Mouse (Mus musculus) adrenal gland, postnatal 14 days (tissue): Measurements from ENCODE around the gene Arid3a. TPM values are rescaled to one million over a fixed set of nuclear protein-coding genes. Genes with fewer than 3 reads are reported as not detected.

ENCODE experiments used
- DNase-seq: peaks from one replicate; pipeline ENCODE4 v3.0.0; 2021; ENCODE audit warnings: mixed read lengths
- long read RNA-seq, 2 experiments: library from polyadenylated mRNA; stranded (forward); transcript quantifications; one replicate each; pipeline ENCODE4 v2.0.0; 2021
- total RNA-seq: library from RNA; stranded (reverse); gene quantifications from 2 replicates; pipeline ENCODE4 v1.2.3, GENCODE M21; 2021

Gene Arid3a
- 5.9 and 6.9 TPM in 2 replicates for total RNA-seq
- long read RNA-seq, experiment 1, full-length matches to known transcripts, result 1 of 5 reads
- long read RNA-seq, experiment 1, partial matches to known transcripts, result 1 of 5 reads
- long read RNA-seq, experiment 1, other reads (novel, unspliced or antisense), result 3 of 5 reads
- long read RNA-seq, experiment 2, partial matches to known transcripts, result 0 of 1 reads
- long read RNA-seq, experiment 2, other reads (novel, unspliced or antisense), result 1 of 1 reads

DNA sequence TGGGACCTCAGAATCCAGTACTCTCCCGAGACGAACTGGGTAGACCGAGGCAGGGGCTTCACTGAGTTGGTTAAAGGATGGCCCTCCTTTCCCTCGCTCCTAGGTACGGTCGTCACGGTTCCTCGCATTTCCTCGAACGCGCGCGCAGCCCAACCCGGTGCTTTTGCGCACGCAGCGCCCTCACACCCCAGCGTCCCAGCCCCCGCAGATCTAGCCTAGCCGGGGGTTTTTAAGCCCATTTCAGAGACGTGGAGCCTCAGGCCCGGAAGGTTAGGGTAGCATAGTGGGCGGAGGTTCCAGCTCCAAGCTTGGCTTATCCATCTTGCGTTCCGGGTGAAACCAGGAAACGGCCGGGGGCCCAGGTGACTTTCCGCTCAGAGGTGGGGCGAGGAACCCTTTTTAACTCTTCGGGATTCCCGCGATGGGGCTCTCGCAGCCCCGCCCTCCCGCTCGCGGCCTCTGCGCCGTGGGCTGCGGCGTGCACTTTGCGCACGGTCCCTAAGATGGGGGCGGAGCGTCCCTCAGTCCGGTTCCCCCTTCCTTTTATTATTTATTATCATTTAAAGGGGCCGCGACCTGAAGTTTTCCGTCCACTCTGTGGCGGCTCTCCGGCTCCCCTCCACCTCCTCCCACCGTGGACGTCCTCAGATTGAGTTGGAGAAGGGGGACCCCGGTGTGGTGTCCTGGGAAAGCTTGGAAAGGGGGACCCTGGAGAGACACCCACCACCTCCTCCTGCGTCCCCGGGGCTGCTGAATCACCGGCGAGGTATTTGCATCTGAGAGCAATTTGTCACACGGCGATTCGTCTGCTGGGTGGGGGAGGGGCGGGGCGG, at the start of gene Arid3a:
TSS of gene Arid3a (plus strand) at position 553 of the 833 bp plus-strand sequence.
- peak; percentile 92 for DNase-seq

DNA sequence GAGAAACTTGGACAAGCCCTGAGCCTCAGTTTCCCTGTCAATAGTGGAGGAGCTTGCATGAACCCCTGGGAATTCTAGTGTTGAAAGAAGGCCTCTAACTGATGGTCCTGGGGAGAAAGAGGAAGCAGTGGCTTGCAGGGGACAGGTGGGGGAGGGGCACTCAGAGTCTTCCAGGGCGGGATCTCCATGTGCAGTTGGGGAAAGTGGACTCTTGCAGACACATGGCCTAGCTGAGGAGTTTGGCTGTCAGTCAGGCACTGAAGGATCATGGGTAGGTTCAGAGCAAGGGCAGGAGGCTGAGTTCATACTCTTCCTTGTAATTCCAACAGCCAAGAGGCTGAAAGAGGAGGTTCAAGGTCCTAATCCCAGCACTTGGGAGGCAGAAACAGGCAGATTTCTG, 49.7 kb upstream of the Arid3a start:
- no peak for DNase-seq

DNA sequence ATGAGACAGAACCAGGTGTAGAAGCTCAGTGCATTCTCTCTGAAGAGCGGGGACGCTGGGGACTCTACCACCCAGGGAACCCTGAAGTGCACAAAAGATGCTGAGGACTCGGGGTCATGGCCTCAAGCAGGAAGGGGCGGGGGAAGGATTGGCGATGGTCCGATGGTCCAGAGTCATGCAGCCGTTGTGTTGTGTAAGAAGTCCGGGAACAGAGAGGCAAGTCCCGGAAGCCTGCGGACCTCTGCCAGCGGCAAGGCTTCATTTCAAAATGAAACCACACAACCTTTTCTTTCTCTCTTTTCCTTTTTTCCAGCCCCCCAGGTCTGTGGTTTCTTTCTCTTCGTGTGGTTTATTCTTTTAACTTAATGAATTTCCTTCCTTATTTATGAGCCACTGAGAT, 49.1 kb upstream of the Arid3a start:
- peak; percentile 69 for DNase-seq

DNA sequence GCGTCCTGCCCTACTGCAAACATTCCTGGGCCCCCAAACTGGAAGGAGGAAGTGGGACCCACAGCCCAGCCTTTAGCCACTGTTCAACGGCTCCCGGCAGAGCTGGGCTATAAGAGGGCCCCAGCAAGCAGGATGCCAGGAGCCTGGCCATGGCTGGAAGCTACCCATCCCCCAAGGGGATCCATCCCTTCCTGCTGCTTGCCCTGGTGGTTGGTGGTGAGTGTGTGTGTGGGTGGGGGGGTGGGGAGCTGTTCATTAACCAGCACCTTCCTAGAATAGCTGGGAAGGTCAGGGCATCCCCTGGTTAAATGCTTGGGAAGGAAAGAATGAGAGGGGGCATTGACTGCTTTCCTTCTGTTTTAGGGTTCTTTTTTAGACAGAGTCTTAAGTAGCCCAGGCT, 47.3 kb upstream of the Arid3a start:
- no peak for DNase-seq

DNA sequence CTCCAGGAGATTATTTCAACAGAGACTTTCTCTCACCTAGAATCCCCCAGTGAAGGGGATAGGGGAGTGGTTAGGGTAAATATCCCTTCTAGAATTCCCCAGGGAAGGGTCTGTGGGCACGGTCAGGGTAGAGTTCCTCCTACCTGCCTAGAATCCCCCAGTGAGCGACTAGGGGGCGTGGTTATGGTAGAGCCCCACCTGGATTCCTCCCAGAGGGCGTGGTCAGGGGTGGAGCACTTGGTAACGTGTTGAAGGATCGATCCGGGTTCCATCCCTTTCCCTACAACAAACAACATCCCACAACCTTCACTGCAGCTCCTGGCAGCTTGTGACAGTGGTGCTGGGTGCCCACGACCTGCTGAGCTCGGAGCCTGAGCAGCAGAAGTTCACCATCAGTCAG, 46.1 kb upstream of the Arid3a start:
- no peak for DNase-seq

DNA sequence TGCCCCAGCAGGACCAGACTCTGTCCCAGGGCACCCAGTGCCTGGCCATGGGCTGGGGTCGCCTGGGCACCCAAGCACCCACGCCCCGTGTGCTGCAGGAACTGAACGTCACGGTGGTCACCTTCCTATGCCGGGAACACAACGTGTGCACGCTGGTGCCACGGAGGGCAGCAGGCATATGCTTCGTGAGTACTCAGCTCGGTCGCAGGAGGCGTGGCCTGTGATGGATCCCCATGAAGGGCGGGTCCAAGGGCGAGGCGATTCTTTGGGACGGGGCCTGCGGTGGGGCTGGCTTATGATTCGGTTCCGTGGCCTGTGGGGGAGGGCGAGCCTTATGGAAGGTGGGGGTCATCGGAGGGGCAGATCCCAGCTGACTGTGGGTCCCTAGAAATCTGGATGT, 44.9 kb upstream of the Arid3a start:
- DNase-seq, result peak; percentile 59

DNA sequence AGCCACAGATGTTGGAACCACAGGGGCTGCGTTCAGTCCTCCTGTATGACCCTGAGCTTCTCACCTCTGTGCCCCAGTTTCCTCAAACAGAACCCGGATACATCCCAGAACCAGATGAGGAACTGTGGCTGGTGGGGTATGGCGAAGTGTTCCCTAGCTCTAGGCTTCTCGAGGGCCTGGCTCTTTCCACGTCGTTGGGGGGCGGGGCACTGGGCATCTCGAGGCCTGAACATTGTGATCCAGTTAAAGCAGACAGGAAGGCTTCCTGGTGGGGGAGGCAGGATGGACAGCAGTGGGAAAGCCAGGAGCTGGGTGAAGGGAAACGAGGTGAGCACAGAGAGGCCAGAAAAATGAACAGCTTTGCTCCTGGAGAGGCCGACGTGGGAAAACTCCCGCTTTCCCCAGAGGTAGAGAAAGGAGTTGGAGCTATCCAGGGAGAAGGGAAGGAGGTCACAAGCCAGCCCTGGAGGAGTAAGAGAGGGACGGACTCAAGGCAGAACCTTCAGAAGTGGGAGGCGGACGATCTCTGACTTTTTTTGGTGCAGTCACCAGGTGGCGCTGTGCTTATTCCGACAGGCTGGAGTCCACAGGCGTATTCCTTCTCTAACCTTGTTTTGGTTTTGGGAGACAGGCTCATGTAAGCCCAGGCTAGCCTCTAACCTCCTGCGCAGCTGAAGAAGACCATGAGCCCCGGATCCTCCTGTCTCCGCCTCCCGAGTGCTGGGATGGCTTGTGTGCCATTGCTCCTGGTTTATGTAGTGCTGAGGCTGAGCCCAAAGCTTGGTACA, 43.4 kb upstream of the Arid3a start:
- peak; percentile 89 for DNase-seq

DNA sequence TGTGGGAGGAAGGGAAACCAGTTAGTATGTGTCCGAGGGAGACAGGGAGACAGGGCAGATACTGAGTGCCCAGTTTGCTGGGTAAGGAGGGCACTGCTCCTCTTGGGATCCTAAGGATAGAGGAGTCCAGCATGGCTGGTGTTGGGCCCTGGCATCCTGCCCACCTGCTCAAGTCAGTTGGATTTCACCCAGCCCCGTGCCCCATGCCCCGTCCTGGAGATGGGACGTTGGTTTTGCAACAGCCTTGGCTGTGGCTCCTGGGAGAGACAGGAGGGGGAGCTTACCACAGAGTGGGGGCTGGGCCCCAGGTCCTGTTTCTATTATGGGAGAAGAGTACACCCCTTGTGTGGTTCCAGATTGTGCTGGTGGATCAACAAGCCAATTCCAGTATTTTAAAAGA, 42.4 kb upstream of the Arid3a start:
- DNase-seq, result peak; percentile 88

DNA sequence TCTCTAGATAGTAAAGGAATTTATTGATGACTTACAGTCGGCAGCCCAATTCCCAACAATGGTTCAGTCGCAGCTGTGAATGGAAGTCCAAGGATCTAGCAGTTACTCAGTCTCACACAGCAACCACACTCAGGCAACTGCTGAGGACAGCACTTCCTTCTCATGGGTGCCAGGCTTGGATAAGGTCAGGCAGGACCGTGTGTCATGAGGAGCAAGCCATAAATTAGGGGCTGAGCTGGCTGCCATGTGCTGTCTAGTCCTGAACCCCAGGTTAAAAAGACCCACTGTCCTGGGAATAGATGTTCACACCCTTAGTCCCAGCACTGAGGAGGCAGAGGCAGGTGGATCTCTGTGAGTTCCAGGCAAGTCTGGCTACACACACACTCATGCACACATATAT, 41.9 kb upstream of the Arid3a start:
- peak; percentile 48 for DNase-seq

DNA sequence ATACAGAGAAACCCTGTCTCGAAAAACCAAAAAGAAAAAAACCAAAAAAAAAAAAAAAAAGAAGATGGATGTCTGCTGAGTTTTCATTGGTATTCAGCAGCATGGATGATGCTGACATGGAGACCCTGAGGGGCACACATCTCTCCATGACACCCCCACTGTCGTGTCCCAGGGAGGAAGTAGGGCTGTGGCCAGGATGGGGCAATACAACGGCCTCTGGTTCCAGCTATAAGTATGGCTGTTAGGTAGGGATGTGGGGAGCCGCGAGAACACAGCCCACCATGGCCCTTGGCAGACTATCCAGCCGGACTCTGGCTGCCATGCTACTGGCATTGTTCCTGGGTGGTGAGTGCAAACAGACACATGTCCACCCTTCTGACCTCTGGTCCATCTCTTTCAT, 40.8 kb upstream of the Arid3a start, which contains the start of gene Elane:
TSS of gene Elane (plus strand) at position 194 of the 400 bp plus-strand sequence.
- no peak for DNase-seq

DNA sequence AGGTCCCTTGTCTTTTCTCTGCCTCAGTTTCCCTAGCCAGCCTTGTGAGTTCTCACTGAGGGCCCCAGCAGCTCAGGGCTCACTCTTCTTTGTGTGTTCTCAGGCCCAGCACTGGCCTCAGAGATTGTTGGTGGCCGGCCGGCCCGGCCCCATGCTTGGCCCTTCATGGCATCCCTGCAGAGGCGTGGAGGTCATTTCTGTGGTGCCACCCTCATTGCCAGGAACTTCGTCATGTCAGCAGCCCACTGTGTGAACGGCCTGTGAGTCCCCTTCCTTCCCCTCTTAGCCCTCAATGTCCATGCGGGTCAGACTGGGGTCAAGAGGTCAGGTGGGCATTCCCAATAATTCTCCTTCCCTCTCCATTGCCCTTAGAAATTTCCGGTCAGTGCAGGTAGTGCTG, 40.2 kb upstream of the Arid3a start:
- no peak for DNase-seq

DNA sequence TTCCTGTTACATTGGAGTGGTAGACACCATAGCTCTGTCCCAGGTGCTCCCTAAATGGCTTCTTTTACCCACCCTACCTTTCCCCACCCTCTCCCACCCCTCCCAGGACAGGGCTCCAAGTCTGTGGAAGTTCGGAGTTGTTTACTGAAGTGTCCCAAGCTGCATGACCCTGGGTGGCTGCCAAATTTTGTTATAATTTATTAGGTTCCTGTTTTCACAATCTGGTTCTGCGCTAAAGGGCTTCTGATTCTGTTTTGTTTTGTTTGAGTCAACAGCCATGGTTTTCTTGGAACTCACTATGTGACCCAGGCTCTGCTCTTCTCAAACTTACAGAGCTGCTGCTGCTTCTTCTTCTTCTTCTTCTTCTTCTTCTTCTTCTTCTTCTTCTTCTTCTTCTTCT, 37.5 kb upstream of the Arid3a start:
- DNase-seq, result peak; percentile 77

DNA sequence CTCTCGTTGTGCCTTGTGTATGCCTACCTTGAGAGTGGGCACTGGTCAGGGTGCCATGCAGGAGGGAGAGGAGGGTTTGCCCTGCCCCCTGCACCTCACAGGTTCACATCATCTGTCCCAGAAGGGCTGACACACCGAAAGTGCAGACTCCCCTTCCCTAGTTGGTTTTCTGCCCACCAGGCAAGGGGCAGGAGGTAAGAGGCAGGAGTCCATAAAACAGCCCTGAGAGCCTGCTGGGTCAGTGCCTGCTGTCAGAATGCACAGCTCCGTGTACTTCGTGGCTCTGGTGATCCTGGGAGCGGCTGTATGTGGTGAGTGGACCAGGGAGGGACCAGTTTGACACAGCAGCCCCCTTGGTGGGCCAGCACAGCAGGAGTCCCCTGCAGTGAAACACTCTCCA, 36.2 kb upstream of the Arid3a start, which contains the start of gene Cfd:
TSS of gene Cfd (plus strand) at position 184 of the 400 bp plus-strand sequence.
- peak; percentile 46 for DNase-seq

DNA sequence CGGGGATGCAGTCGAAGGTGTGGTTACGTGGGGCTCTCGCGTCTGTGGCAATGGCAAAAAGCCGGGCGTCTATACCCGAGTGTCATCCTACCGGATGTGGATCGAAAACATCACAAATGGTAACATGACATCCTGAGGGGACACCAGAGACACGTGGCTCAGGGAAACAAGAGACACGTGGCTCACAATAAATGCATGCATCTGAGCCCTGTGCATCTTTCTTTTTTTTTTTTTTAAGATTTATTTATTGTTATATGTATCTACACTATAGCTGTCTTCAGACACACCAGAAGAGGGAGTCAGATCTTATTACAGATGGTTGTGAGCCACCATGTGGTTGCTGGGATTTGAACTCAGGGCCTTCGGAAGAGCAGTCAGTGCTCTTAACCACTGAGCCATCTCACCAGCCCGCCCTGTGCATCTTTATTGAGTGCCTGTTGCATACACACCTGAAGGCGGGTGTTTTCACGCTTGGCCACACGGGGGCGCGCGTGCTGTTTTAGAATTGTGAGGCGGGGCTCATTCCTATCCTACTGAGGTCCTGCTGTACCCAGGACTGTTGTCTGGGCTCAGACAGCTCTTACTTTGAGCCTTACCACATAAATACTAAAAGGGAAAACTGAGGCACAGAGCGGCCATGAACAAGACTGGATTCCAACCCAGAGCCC, 34.3 kb upstream of the Arid3a start:
- DNase-seq, result peak; percentile 90

DNA sequence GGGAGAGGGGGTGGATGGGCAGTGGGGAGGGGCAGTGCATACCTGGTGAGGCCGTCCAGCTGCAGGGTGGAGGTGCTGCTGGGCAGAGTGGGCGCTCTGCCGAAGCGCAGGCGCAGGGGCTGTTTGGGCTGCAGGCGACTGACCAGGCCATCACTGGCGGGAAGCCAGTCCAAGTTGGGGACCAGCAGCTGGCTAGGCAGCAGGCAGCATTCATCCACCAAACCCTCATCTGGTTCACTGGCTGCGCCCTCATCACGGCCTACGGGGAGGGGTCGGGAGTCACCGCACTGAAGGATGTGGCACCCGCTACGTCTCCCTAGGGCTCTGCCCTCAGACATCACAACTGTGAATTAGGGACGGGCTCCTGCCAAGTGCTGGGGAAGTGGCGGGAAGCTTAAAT, 30.5 kb upstream of the Arid3a start:
- DNase-seq, result peak; percentile 26

DNA sequence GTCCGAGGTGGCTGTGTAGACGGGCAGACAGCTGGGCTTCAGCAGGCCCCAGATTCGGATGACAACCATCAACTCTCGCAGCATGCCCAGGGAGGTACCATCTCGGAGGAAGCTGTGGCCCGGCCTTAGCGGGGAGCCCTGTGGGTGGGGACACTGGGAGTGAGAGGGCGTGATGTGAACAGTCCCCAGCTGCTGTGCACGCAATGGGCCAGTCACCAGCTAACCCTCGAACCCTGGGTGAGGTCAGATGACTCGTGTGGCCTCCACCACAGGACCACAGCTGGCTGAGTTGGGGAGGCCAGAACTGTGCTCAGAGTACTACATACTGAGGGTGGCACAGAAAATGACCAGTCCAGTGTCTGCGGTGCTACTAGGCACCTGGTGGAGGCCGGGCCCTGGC, 30.0 kb upstream of the Arid3a start:
- DNase-seq, result no peak

DNA sequence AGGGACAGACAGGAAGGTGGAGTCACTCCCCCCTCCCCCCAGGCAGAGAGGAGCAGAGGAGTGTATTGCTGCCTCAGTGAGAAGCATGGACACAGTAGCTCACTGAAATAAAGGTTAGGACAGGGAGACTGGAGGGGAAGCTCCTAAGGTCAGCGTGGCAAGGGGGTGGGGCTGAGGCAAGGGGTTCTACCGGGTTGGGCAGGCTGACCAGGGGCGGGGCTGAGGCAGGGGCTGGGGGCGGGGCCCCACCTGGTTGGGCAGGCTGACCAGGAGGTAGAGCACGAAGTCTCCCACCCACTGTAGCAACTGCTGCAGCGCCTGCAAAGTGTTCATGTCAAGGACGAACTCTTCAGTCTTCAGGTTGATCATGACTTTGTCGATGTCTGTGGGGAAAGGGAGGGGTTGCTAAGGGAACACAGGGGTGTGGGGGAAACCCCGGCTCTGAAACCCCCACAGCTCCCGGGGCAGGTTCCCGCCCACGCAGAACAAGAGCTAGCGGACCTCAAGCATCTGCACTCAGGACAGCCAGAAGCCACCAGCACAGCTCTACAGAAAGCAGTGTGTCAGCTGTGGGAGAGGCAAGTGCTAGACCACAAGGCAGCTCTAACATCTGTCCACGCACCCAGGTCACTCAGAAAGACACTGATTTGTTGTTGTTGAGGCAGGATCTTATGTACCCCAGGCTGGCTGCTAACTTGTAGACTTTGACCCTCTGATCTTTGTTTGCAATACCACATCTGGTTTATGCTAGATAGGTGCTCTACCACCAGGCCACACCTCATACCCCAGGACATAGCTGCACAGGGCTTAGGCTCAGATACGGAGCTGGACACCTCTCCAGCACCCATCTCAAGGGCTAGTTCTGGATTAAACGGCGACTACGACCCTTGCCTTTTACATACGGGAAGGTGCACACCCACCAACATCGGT, 29.3 kb upstream of the Arid3a start:
- DNase-seq, result peak; percentile 35

DNA sequence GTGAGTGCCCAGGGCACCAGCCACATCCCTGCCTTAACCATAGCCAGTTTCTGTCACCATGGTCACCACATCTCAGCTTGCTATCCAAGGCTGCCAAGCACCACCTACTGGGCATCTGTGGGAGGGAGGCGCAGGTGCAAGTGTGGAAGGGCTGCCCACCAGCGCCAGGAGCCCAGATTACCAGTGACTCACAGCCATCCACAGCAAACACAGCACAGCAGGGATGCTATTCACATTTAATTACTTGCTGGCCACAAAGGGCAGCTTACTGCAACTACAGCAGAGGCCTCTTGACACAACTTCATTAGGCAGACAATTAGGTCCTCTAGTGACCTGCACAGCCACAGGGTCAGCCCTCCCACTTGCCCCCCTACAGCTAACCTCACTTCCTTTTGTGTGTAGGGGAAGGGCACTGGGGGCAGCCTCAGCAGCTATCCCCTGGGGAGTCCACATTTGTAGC, 25.9 kb upstream of the Arid3a start:
- peak; percentile 59 for DNase-seq

DNA sequence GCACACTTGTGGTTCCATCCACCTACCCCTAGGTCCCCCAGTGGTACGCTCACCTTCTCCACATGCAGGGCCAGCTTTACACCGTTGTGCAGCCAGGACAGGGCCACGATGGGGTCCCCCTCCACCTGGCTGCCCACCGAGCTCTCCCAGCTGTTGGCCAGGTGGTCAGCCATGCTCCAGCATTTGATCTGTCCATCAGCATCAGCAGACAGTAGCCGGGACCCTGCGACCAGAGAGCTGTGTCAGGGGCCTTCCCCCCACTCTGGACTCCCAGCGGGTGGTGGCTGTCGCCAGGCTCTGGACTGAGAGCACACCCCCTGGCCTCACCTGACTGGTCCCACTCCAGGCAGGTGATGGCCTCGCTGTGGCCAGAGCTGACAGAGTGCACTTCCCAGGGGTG, 20.1 kb upstream of the Arid3a start:
- no peak for DNase-seq

DNA sequence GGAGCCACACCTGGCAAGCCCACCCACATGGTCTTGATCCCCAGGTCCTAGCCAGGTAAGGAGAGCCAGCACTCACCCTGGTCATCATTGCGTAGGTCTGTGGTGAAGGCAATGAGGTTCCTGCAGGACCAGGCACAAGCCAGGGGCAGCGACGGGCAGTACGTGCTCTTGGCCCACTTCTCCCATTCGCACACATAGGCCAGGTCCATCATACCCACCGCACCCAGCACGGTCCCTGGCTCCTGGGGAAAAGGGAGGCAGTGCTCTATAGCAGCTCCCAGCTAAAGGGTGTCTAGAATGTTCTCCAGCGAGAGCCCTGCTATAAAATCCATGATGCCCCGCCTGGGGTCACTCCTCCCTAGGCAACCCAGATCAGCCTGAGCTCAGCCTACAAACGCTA, 19.4 kb upstream of the Arid3a start:
- DNase-seq, result no peak
